Mouse (Mus musculus): ENCODE data around the gene Vezf1.
"Not testable (repeated sequence)": the region's sequence is repeated elsewhere in the genome, so short reads cannot be mapped to it uniquely, and the experiment has no call there.

The Vezf1 gene

DNA sequence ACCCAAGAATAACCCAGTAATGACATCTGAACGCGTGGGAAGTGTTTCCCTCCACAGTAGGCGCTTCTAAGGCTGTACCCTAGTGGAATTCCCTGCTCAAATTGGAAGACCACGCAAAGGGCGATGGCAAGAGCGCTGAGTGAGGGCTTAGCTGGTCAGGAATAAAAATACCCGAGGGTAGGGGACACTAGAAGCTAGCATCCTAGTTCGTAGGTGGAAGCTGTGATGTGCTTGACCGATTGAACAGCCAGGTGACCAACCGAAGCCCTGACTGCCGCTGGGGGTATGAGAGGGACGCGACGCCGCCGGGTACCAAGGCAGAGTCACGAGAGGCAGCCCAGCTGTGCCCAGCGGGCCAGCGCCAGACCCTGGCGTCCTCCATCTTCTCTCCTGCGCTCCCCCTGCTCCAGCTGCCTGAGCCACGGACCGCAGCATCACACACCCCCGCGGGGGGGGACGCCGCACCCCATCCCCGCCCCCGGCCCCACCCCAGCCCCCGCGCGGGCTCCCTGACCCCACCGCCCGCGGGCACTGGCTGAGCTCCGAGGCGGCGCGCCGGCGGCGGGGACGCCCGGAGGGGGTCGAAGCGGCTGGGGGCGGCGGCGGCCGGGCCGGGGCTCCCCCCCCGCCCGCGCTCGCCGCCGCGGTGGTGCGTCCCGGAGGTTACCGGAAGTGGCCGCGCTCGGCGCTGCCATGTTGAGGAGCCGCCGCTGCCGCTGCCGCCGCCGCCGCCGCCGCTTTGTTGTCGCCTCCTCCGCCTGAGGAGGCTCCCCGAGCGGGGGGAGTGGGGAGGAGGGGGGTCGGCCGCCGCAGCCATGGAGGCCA lies at the start of gene Vezf1:
Gene Vezf1 (plus strand): TSS at position 694 of the 825 bp plus-strand sequence.
- DNase-seq, result peak; percentile 61 to 63

- no peak for DNase-seq
Measured at GRCm38 (mm10) chr11:88023933-88024332, 44.1 kb upstream of the Vezf1 start.

DNA sequence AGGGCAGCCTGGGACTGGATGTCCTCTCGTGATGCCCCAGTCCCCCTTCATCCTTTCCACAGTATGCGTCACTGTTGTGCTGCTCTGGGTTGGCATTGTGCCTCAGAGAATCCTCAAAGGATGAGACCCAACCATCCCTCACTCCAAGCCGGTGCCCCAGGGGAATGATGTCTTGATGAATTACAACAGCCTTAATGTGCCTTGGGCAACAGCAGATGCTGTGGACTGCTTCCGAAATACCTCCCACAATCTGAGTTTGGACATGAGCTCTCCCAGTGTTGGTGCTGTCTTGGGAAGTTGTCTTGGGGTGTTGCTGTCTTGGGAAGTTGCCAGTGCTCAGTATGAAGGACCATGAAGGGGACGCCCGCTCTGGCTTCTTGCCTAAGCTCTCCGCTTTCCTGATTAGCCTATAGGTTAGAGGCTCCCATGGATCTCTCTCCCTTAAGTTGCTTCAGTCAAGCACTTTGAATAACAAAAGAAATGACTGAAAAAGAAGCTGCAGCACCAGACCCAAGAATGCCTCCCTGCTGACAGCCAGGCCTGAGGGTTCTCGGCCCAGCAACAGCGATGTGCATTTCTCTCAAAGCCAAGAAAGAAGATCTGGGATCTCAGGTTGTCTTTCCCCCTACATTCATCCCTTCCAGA lies 40.6 kb upstream of the Vezf1 start:
- no peak for DNase-seq

DNA sequence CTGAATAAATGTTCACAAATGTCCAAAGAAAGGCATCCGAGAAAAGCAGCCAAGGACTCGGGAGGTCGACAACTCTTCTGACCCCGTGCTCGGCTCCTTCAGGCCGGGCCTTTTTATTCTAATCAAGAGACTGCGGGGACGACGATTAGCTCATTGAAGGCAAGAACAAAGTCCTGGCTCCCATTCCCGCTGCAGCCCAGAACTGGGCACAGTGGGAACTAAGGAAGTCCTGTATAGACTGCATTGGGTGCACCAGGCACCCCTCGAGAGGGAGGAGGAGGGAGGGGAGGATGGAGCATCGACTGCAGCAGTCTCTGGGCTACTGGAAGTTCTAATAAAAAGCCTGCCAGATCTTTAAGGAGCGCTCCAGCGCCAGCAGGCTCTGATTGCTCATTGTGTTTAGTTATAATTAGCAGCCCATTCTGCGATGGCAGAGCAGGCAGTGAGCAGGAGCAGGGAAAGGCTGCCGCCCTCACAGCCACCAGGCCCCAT lies 39.8 kb upstream of the Vezf1 start:
- no peak for DNase-seq

DNA sequence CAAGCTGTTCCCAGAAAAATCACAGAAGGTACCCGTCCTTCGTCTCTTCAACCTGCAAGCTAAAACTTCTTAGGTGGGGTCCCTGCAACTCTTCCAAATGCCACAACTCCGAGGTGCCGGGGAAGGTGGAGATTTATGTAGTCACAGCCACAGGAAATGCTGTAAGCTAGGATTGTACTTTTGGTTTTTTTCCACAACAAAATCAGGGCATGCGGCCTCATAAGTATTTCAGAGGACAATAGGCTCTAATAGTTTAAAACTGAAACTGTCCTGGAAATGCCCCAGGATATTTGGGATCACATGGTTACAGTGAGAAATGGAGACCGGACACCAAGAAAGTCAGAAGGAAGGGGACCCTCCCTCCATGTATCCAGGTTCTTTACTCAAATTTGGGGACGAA lies 37.9 kb upstream of the Vezf1 start:
- no peak for DNase-seq

DNA sequence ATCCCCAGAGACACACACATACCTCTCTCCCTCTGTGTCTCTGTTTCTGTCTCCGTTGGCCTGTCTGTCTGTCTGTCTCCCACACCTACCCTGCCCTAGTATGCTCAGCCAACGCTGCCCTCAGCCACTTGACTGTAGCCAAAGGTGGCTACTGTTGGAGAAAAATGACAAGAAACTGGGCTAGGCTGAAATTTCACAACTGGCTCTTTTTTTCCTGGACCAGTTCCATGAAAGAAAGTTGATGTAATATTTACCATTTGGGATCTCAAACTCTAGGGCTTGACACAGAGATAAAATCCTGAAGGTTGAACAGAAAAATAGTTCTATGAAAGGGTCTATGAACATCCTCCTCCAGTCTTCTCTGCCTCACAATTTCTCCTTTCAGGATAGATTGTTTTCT lies 37.2 kb upstream of the Vezf1 start:
- no peak for DNase-seq

DNA sequence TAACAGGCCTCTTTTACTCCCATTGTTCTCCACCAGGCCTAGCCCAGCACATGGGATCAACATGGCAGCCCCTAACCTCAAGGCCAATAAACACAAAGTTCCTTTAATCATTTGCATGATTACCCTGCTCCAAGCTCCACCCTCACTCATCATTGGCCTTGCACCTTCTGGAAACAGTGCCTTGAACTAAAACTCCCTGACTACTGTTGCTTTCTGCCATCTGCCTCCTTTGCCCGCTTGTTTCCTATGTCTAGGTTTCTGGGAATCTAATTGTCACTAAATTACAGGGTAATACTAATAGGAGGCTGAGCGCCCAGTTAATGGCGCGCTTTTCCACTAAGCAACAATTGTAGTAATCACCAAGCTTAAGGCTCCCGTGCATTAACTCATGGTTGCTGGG lies 36.3 kb upstream of the Vezf1 start:
- no peak for DNase-seq

DNA sequence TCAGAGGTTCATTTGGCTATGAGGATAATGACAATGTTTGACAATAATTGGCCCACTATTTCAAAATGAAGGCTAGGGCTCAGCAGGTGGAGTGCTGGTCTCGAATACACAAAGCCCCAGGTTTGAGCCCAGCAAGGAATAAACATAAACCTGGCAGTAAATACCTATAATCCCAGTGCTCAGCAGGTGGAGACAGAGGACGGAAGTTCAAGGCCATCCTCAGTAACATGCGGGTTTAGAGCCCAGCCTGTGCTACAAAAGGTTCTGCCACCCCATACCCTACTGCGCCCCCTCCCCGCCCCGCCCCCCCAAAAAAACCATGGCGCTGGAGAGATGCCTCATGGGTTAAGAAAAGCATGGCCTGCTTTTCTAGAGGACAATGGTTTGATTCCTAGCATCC lies 32.1 kb upstream of the Vezf1 start:
- DNase-seq, result no peak

- no peak for DNase-seq
Measured at GRCm38 (mm10) chr11:88036761-88037251, 31.3 kb upstream of the Vezf1 start.

DNA sequence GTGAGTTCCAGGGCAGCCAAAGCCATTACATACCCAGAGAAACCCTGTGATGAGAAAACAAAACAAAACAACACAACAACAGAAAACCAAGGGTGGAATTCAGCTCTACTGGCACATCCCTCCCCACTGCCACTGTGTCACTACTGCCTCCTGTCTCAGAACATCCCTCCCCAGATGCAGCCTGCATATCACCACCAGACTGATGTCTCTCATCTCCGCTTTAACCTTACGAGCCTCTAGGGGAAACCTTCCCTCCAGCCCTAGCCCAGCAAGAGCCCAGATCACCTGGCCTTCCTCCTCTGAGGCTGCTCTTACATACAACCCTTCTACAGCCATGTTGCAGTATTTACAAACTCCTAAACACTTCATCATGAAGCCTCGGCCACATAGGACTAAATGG lies 30.7 kb upstream of the Vezf1 start:
- DNase-seq, result no peak

DNA sequence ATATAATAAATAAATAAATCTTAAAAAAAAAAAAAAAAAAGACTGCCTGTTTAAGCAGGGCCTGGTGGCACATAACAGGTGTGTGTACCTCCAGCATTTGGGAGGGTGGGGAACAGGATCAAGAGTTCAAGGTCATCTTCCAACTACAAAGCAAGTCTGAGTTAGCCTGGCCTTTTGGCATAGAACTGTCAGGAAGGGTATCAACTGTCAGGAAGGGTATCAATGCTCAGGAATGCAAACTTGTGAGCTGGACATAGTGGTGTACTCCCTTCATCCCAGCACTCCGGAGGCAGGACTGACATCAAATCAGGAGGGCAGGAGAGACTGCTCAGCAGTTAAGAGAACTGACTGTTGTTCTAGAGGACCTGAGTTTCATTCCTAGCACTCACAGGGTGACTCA lies 29.0 kb upstream of the Vezf1 start:
- DNase-seq, result no peak

GRCm38 (mm10) chr11:88044314-88044713 lies 23.8 kb upstream of the Vezf1 start:
- no peak for DNase-seq

DNA sequence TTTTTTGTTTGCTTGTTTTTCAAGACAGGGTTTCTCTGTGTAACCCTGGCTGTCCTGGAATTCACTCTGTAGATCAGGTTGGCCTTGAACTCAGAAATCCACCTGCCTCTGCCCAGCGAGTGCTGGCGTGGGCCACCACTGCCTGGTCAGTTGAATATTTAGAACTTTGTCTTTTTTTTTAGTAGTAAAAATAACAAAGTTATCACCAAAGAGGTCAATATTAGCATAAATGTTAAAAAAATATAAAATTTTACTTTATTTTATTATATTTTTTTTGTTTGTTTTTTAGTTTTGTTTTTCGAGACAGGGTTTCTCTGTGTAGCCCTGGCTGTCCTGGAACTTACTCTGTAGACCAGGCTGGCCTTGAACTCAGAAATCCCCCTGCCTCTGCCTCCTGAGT lies 22.9 kb upstream of the Vezf1 start:
- DNase-seq, result not testable (repeated sequence)

GRCm38 (mm10) chr11:88045878-88046277 lies 22.2 kb upstream of the Vezf1 start:
- no peak for DNase-seq

DNA sequence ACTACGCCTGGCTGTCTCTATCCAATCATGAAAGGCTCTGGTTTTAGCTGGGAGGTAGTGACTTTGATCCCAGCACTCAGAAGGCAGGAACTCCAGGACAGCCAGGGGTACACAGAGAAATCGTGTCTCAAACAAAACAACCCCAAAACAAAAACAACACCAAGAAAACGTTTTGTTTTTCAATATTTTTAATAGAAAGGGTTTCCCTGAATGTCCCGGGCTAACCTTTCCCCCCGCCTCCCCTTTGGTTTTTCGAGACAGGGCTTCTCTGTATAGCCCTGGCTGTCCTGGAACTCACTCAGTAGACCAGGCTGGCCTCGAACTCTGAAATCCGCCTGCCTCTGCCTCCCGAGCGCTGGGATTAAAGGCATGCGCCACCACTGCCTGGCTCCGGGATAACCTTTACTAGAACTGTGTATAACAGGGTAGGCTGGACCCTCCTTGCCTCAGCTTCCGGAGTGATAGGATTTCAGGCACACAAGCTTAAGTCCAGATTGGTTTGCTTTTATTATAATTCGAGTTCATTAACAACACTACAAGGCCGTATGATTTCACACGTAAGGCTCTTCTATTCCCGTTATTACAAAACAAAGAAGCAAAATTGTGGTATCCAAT lies 21.6 kb upstream of the Vezf1 start:
- DNase-seq, result peak in 1 of 2 experiments; percentile 37

GRCm38 (mm10) chr11:88046944-88047794 lies 20.9 kb upstream of the Vezf1 start, which contains the start of gene Srsf1:
Srsf1 (plus strand) TSS chr11:88047373.
- DNase-seq, result peak; percentile 95 to 96

DNA sequence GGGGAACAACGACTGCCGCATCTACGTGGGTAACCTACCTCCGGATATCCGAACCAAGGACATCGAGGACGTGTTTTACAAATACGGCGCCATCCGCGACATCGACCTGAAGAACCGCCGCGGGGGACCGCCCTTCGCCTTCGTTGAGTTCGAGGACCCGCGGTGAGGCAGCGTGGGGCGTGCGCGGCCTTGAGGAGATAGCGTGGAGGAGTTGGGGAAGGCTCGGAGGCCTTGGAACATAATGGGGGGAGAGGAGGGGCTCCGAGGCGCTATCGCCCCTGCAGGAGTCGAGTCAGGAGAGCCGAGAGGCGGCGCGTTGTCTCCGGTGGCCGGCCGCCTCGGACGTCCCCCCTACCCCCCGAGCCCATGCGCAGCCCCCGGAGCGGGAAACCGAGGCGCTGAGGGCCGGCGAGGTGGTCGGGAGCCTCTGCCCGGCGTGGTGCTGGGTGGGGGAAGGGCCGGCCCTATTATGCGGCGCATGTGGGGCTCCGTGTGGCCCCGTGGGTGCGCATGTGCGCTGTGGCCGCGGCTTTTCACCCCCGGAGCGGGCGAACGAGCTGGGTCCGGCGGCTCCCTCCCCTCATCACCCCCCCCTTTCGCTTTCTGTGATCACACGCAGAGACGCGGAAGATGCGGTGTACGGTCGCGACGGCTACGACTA lies 20.1 kb upstream of the Vezf1 start:
- peak; percentile 58 to 67 for DNase-seq

- no peak for DNase-seq
Measured at GRCm38 (mm10) chr11:88048961-88049670, 19.0 kb upstream of the Vezf1 start.

DNA sequence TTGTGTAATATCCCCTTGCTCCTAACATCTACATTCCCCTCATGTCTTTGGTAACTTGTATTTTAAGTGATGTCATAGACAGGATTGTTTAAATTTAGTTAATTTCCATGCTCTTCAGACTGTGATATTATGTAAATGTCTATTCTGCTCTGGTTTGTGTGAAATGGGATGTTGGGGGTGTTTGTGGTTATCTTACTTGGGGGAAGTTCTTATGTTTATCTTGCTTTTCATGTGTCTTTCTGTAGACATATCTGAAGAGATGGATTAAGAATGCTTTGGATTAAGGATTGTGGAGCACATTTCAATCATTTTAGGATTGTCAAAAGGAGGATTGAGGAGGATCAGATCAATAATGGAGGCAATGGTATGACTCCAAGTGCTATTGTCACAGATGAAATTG lies 18.3 kb upstream of the Vezf1 start:
- DNase-seq, result no peak

DNA sequence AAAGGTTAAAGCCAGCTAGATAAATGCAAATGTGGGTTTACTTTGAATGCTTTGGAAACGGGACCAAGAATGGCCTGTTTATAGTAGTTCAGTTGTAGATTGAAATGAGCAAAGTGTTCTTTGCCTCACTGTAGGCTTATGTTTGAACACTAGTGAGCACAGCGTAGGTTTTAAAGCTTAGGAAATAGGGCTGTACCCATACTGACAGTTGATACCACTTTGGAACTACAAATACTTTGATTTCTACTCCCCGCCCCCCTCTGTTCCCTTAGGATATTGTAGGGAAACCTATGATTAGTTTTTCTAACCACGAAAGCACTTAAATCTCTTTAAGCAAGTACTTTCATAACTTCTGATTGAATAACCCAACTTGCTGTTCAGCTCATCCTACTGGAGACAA lies 15.4 kb upstream of the Vezf1 start:
- DNase-seq, result no peak

DNA sequence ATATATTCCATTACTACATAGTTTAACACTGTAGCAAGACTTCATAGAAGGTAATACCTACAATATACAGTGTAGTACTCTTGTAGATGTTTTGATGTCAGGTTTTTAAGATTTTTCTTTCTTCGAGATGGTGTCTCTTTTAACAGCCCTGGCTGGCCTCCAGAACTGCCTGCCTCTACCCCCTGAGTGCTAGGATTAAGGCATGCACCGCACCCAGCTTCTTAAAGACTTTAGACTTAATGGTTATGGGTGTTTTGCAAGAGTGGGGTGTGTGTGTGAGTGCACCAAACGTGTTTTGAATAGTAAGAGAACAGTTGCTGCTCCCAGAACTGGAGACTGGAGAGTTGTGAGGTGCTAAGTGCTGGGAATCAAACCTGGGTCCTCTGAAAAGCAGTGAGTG lies 14.3 kb upstream of the Vezf1 start:
- no peak for DNase-seq
